Mouse (Mus musculus): ENCODE results near the gene D630039A03Rik. TPM values are rescaled to one million over a fixed set of nuclear protein-coding genes. Genes with fewer than 3 reads are reported as not detected.
"Not testable (repeated sequence)": the region's sequence is repeated elsewhere in the genome, so short reads cannot be mapped to it uniquely, and the experiment has no call there.

Gene D630039A03Rik
- polyA plus RNA-seq, 1 experiment from 2014 or later = 2.2 TPM

GRCm38 (mm10) chr4:57892001-57892586 is 24.0 kb downstream of the D630039A03Rik start:
- Histone ChIP-seq H3K4me2 (no peak overlapping the region), H3K4me3 (ENCODE audit: low read depth, low read length) (no peak overlapping the region), H3K27me3 (ENCODE audit: insufficient read depth, low read length) (no peaks in the 10 kb centered on the region), H3K36me3 (ENCODE audit: insufficient read depth) (peaks cover 14% of the 10 kb centered on the region; the same call in 1 of the 2 replicates), H3K9me3 (ENCODE audit: low read depth, low read length) (no peaks in the 10 kb centered on the region), H3K4me1 (ENCODE audit: insufficient read depth) (peaks cover 4% of the 10 kb centered on the region; the same call in 1 of the 2 replicates), H3K9ac (no peak overlapping the region), H3K27ac (ENCODE audit: low read depth) (no peak overlapping the region)
- TF ChIP-seq CTCF (IDR thresholded peaks at IDR 0.05; ENCODE audit: low read depth) = no peak
- ATAC-seq (ENCODE audit: insufficient read depth) (no peak; the same call in 1 of the 2 replicates), DNase-seq (no peak)
- WGBS = 81% methylated on average over 10 of the region's 10 CpGs

DNA sequence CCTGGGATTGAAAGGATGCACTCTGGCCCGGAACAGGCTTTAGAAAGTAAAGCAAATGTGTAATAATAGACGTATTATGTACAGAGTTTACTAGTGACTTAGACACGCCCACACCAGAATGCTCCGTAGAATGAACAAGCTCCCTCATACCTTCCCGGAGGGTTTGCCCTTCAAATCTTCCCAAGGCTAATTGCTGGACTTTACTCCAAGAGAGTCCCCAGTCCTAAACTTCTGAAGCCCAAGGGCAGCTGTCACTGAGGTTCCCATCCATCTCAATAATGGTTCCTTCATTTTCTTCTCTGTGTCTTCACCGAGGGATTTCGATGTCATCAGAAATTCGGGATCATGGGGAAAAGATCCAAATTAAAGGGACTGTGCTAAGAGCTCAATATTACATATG is 26.3 kb downstream of the D630039A03Rik start:
- H3K4me1 ChIP-seq (ENCODE audit: insufficient read depth) = peaks cover 8% of the 10 kb centered on the region; the same call in 1 of the 2 replicates
- no peak for TF ChIP-seq CTCF (IDR thresholded peaks at IDR 0.05; ENCODE audit: low read depth)
- peaks cover 13% of the 10 kb centered on the region; the same call in 1 of the 2 replicates for H3K36me3 ChIP-seq (ENCODE audit: insufficient read depth)
- WGBS = 91% methylated on average over 8 of the region's 8 CpGs
- ATAC-seq (ENCODE audit: insufficient read depth) (no peak), DNase-seq (no peak)
- H3K27me3 ChIP-seq (ENCODE audit: insufficient read depth, low read length) = no peaks in the 10 kb centered on the region
- no peaks in the 10 kb centered on the region for H3K9me3 ChIP-seq (ENCODE audit: low read depth, low read length)
- no peak overlapping the region for H3K27ac ChIP-seq (ENCODE audit: low read depth)
- no peak overlapping the region for H3K4me3 ChIP-seq (ENCODE audit: low read depth, low read length)
- H3K4me2 ChIP-seq = no peak overlapping the region
- no peak overlapping the region for H3K9ac ChIP-seq

DNA sequence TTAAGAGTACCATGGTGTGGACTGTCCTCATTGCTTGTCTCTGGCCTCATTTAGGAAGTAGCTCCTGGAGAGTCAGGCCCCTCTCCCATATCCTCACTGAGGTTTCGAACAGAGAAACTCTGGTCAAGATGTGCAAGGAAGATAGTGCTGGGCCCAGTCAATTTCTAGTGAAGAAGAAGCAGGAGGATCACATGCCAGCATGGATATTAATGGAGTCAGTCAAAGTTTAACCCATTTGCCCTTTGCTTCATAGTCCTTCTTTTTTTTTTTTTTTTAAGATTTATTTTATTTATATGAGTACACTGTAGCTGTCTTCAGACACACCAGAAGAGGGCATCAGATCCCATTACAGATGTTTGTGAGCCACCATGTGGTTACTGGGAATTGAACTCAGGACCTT is 27.1 kb downstream of the D630039A03Rik start:
- whole genome bisulfite sequencing = 91% methylated on average over 1 of the region's 1 CpGs

DNA sequence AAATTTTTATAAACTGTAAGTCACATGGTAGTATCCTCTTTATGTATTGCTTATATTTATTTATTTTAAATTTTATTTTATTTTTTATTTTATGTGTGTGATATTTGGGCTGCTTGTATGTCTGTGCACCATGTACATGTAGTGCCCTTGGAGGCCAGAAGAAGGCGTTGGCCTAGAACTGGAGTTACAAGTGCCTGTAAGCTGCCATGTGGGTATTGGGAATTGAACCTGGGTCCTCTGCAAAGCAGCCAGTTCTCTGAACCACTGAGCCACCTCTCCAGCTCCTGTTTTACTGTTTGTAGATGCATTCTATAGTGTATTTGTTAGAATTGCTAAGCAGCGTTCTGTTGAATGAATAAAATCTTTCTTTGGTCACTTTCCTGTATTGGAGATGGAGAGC is 27.9 kb downstream of the D630039A03Rik start:
- Histone ChIP-seq H3K36me3 (ENCODE audit: insufficient read depth) (peaks cover 6% of the 10 kb centered on the region; the same call in 1 of the 2 replicates), H3K9me3 (ENCODE audit: low read depth, low read length) (no peaks in the 10 kb centered on the region), H3K27me3 (ENCODE audit: insufficient read depth, low read length) (no peaks in the 10 kb centered on the region), H3K27ac (ENCODE audit: low read depth) (no peak overlapping the region), H3K4me1 (ENCODE audit: insufficient read depth) (peaks cover 14% of the 10 kb centered on the region; the same call in 1 of the 2 replicates), H3K4me3 (ENCODE audit: low read depth, low read length) (no peak overlapping the region), H3K9ac (no peak overlapping the region), H3K4me2 (no peak overlapping the region)
- no peak for DNase-seq
- no peak for TF ChIP-seq CTCF (IDR thresholded peaks at IDR 0.05; ENCODE audit: low read depth)
- no peak for ATAC-seq (ENCODE audit: insufficient read depth)
- WGBS = 95% methylated on average over 2 of the region's 2 CpGs

More for the DNA sequence above, 27.1 kb downstream of the D630039A03Rik start:
- H3K4me3 ChIP-seq (ENCODE audit: low read depth, low read length); H3K9ac ChIP-seq; H3K4me1 ChIP-seq (ENCODE audit: insufficient read depth); H3K27ac ChIP-seq (ENCODE audit: low read depth); ATAC-seq (ENCODE audit: insufficient read depth); H3K4me2 ChIP-seq; H3K27me3 ChIP-seq (ENCODE audit: insufficient read depth, low read length); H3K9me3 ChIP-seq (ENCODE audit: low read depth, low read length); H3K36me3 ChIP-seq (ENCODE audit: insufficient read depth); DNase-seq: not testable (repeated sequence)

GRCm38 (mm10) chr4:57886888-57887230 is 29.2 kb downstream of the D630039A03Rik start:
- H3K9me3 ChIP-seq (ENCODE audit: low read depth, low read length) = no peaks in the 10 kb centered on the region
- no peak overlapping the region for H3K27ac ChIP-seq (ENCODE audit: low read depth)
- H3K27me3 ChIP-seq (ENCODE audit: insufficient read depth, low read length) = no peaks in the 10 kb centered on the region
- ATAC-seq (ENCODE audit: insufficient read depth) (no peak), DNase-seq (no peak)
- WGBS = 86% methylated on average over 3 of the region's 3 CpGs
- H3K4me3 ChIP-seq (ENCODE audit: low read depth, low read length) = no peak overlapping the region
- no peaks in the 10 kb centered on the region for H3K36me3 ChIP-seq (ENCODE audit: insufficient read depth)
- H3K4me2 ChIP-seq = no peak overlapping the region
- peaks cover 14% of the 10 kb centered on the region; the same call in 1 of the 2 replicates for H3K4me1 ChIP-seq (ENCODE audit: insufficient read depth)
- H3K9ac ChIP-seq = no peak overlapping the region
- no peak for TF ChIP-seq CTCF (IDR thresholded peaks at IDR 0.05; ENCODE audit: low read depth)

- TF ChIP-seq CTCF (IDR thresholded peaks at IDR 0.05; ENCODE audit: low read depth) = no peak
- peak; percentile 77 for DNase-seq
- H3K36me3 ChIP-seq (ENCODE audit: insufficient read depth) = no peaks in the 10 kb centered on the region
- no peaks in the 10 kb centered on the region for H3K27me3 ChIP-seq (ENCODE audit: insufficient read depth, low read length)
- H3K9ac ChIP-seq = no peak overlapping the region
- no peak overlapping the region for H3K4me3 ChIP-seq (ENCODE audit: low read depth, low read length)
- H3K4me1 ChIP-seq (ENCODE audit: insufficient read depth) = peaks cover 14% of the 10 kb centered on the region; the same call in 1 of the 2 replicates
- H3K27ac ChIP-seq (ENCODE audit: low read depth) = no peak overlapping the region
- no peak overlapping the region for H3K4me2 ChIP-seq
- 42% methylated on average over 11 of the region's 11 CpGs for WGBS
- ATAC-seq (ENCODE audit: insufficient read depth) = 0 out of 2 replicates have a peak, but pooled peaks have one; percentile 38
- H3K9me3 ChIP-seq (ENCODE audit: low read depth, low read length) = no peaks in the 10 kb centered on the region
These were observed 29.8 kb downstream of the D630039A03Rik start for GRCm38 (mm10) chr4:57886066-57886887.

DNA sequence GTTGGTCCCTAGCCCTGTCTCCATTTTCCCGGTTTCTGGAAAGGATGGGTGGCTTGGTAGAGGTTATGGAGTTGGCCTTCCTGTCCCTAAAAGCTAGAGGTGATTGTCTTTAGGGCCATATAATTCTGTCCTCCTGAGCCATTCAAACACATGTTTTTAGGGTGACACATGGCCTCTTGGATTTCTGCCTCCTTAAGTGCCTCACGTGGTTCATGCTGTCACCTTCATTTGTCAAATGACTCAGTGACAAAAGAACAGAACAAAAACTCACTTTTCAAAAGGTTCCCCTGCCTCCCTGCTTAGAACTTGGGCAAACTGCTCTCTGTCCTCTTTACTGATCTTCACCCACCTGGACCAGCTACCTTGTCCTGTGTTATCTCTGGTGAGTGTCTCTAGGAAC is 30.9 kb downstream of the D630039A03Rik start:
- ATAC-seq (ENCODE audit: insufficient read depth) = no peak
- H3K27ac ChIP-seq (ENCODE audit: low read depth) = no peak overlapping the region
- H3K4me1 ChIP-seq (ENCODE audit: insufficient read depth) = peaks cover 14% of the 10 kb centered on the region; the same call in 1 of the 2 replicates
- H3K4me3 ChIP-seq (ENCODE audit: low read depth, low read length) = no peak overlapping the region
- no peak overlapping the region for H3K4me2 ChIP-seq
- no peak for DNase-seq
- no peak for TF ChIP-seq CTCF (IDR thresholded peaks at IDR 0.05; ENCODE audit: low read depth)
- 62% methylated on average over 2 of the region's 2 CpGs for WGBS
- H3K9ac ChIP-seq = no peak overlapping the region
- no peaks in the 10 kb centered on the region for H3K36me3 ChIP-seq (ENCODE audit: insufficient read depth)
- H3K9me3 ChIP-seq (ENCODE audit: low read depth, low read length) = no peaks in the 10 kb centered on the region
- H3K27me3 ChIP-seq (ENCODE audit: insufficient read depth, low read length) = no peaks in the 10 kb centered on the region
